Mouse (Mus musculus): ENCODE results near the gene Stpg2.

The Stpg2 gene

DNA sequence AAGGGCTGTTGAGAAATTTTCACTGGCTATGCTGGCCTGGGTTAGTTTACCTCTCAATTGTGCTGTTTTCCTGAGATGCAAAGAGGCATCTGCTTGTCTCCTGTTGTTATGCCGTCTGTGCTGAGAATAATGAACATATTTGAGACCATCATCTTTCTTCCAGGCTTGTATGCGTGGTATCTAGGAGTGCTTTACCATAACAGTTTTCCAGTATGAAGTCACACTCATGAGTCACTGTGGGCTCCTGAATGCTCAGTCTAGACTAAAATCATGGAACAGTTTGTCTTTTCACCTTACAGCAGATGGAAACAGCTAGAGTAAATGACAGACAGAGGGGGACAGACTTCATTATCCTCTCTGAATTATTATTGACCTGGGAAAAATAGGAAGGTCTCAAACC lies 527.7 kb downstream of the Stpg2 start:
- no peak for DNase-seq (ENCODE audit: low read depth, low spot score)

DNA sequence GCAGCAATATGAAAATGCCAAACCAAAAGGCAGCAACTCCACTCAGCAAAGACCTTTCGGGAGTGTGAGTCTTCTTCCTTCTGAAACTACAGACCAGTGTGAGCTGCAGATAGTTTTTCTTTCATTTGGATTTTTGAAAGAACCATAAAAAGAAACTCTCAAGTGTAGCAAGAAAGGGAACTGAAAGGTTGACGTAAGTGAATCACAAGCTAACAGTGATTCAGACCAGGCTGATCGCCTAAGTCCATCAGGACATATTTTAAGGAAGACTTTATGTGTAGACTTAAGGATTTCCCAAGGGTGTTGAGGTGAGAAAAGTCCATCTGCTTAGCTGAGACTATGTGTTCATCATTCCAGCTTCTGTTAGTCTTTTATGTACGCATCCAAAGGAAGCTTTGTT lies 533.9 kb downstream of the Stpg2 start:
- no peak for DNase-seq (ENCODE audit: low read depth, low spot score)
